Comparison of ENCODE assay signal across 33 mouse cellular contexts in the genomic region with DNA sequence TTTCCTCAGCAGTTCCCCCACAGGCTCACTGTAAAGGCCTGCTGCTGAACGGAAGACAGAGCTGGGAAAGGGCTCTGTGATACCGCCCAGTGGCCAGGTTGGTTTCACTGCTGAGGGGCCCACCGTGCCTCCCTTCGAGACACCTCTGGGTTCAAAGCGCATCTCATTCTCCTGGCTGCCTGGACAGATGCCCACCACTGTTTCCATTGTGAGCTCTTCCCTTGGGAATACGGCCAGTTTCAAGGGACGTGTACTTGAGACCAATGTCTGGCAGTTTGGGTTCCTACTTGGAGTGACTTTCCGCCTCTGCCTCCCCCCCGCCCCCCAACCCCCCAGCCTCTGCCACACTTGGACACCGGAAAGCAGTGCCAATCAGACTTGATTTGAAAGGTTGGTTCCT. TPM values are rescaled to one million over a fixed set of nuclear protein-coding genes. Genes with fewer than 3 reads are reported as not detected.
DNase-seq lines count a peak whose midpoint lies in the region; ATAC-seq lines count a peak whose summit lies in the region.
"Had no signal": no experiment of that assay in that cellular context is flagged by ENCODE, and none has a peak within 500 bp of the region (broad histone marks: within the 10 kb centered on the region; RNA-seq: fewer than 3 reads in every experiment).

No protein-coding gene starts in this region.

- no peaks in the 10 kb centered on the region for H3K9me3 ChIP-seq in heart, embryonic 15.5 days (replicated peaks)
- H3K9me3 ChIP-seq in midbrain, embryonic 10.5 days (replicated peaks): no peaks in the 10 kb centered on the region
- no peaks in the 10 kb centered on the region for H3K9me3 ChIP-seq in midbrain, embryonic 14.5 days (ENCODE audit: control insufficient read depth, low read length)
- H3K9me3 ChIP-seq: forebrain, embryonic 13.5 days; hindbrain, embryonic 13.5 days; limb, embryonic 10.5 days; limb, embryonic 15.5 days; liver, embryonic 13.5 days; megakaryocyte, embryonic 14.5 days; midbrain, embryonic 13.5 days; stomach, embryonic 15.5 days had no signal

- H3K27ac ChIP-seq in heart, embryonic 15.5 days: peak overlapping the region; percentile 63
- H3K27ac ChIP-seq in midbrain, embryonic 10.5 days (replicated peaks): 0 out of 2 replicates have a peak overlapping the region, but pooled peaks have one; percentile 3
- H3K27ac ChIP-seq in midbrain, embryonic 14.5 days (replicated peaks; ENCODE audit: low read depth, low read length): no peak overlapping the region
- H3K27ac ChIP-seq: forebrain, embryonic 13.5 days; hindbrain, embryonic 13.5 days; kidney, postnatal 0 days; limb, embryonic 10.5 days; limb, embryonic 15.5 days; liver, embryonic 13.5 days; midbrain, embryonic 13.5 days; stomach, embryonic 15.5 days had no signal

- peak; percentile 62 for DNase-seq in heart, adult 11 months
- DNase-seq in heart, adult 8-10 months (ENCODE audit: low spot score): no peak
- no peak for DNase-seq in heart, postnatal 36 days
- DNase-seq in midbrain, embryonic 10.5 days (ENCODE audit: low spot score): no peak
- DNase-seq in midbrain, embryonic 14.5 days: no peak
- peak; percentile 60 for DNase-seq in testis, postnatal 10 days (ENCODE audit: low spot score)
- DNase-seq: cerebellum, adult 8-10 months; cerebellum, postnatal 36 days; gastrocnemius, postnatal 14 days; kidney, adult 8-10 months; kidney, postnatal 4 days; liver, embryonic 13.5 days; lung, adult 18-20 months; lung, postnatal 4 days; retina, postnatal 1 day; right cerebral cortex, postnatal 25 days; thymus, adult 2 months; thymus, postnatal 36 days had no signal

- H3K36me3 ChIP-seq in heart, embryonic 15.5 days: no peaks in the 10 kb centered on the region; the same call in 1 of the 2 replicates
- H3K36me3 ChIP-seq in midbrain, embryonic 10.5 days: peaks cover 40% of the 10 kb centered on the region
- peaks cover 22% of the 10 kb centered on the region for H3K36me3 ChIP-seq in midbrain, embryonic 14.5 days (ENCODE audit: control insufficient read depth, insufficient read depth, low read length)
- H3K36me3 ChIP-seq: limb, embryonic 15.5 days; liver, embryonic 13.5 days had no signal

- intact Hi-C loops in heart, postnatal 36 days (cut with DNase I): no loop called here

- H3K4me3 ChIP-seq in heart, embryonic 15.5 days: no peak overlapping the region
- H3K4me3 ChIP-seq in midbrain, embryonic 10.5 days: no peak overlapping the region
- H3K4me3 ChIP-seq in midbrain, embryonic 14.5 days (replicated peaks; ENCODE audit: low read depth, low read length): no peak overlapping the region
- H3K4me3 ChIP-seq: forebrain, embryonic 13.5 days; hindbrain, embryonic 13.5 days; limb, embryonic 10.5 days; limb, embryonic 15.5 days; liver, embryonic 13.5 days; megakaryocyte, embryonic 14.5 days; midbrain, embryonic 13.5 days; stomach, embryonic 15.5 days had no signal

- no peak for ATAC-seq in heart, embryonic 15.5 days (replicated peaks; ENCODE audit: insufficient number of reproducible peaks, insufficient read depth, low FRiP score, low read depth)
- no peak for ATAC-seq in midbrain, embryonic 14.5 days (ENCODE audit: low FRiP score, low TSS enrichment)
- ATAC-seq: activated CD4-positive, CD25-positive, alpha-beta regulatory T cell, adult 4 months; CD4-positive, CD25-positive, alpha-beta regulatory T cell, adult 4 months; forebrain, embryonic 13.5 days; intestine, embryonic 16.5 days; lung, postnatal 0 days; midbrain, embryonic 13.5 days had no signal

- H3K27me3 ChIP-seq in heart, embryonic 15.5 days: no peaks in the 10 kb centered on the region
- no peaks in the 10 kb centered on the region for H3K27me3 ChIP-seq in midbrain, embryonic 10.5 days (ENCODE audit: low read depth, poor library complexity, severe bottlenecking)
- H3K27me3 ChIP-seq in midbrain, embryonic 14.5 days (ENCODE audit: control insufficient read depth, insufficient read depth, low read length): no peaks in the 10 kb centered on the region
- H3K27me3 ChIP-seq: forebrain, embryonic 13.5 days; hindbrain, embryonic 13.5 days; limb, embryonic 15.5 days; liver, embryonic 13.5 days; megakaryocyte, embryonic 14.5 days; midbrain, embryonic 13.5 days; stomach, embryonic 15.5 days had no signal

- 46% methylated on average over 10 of the region's 10 CpGs for WGBS in heart, embryonic 15.5 days
- WGBS in midbrain, embryonic 10.5 days: 69% methylated on average over 10 of the region's 10 CpGs
- 63% methylated on average over 10 of the region's 10 CpGs for WGBS in midbrain, embryonic 14.5 days

- H3K4me2 ChIP-seq in heart, embryonic 15.5 days: peak overlapping the region; percentile 20; the same call in 1 of the 2 replicates
- H3K4me2 ChIP-seq in midbrain, embryonic 14.5 days (ENCODE audit: low read length): no peak overlapping the region
- H3K4me2 ChIP-seq: forebrain, embryonic 13.5 days; hindbrain, embryonic 13.5 days; limb, embryonic 15.5 days; liver, embryonic 13.5 days; midbrain, embryonic 13.5 days; stomach, embryonic 15.5 days had no signal

- peaks cover 13% of the 10 kb centered on the region for H3K4me1 ChIP-seq in heart, embryonic 15.5 days (replicated peaks)
- peaks cover 10% of the 10 kb centered on the region for H3K4me1 ChIP-seq in midbrain, embryonic 10.5 days
- H3K4me1 ChIP-seq in midbrain, embryonic 14.5 days (ENCODE audit: control insufficient read depth, insufficient read depth, low read length): no peaks in the 10 kb centered on the region
- H3K4me1 ChIP-seq: limb, embryonic 10.5 days; midbrain, embryonic 13.5 days; stomach, embryonic 15.5 days had no signal

- no peak overlapping the region for H3K9ac ChIP-seq in heart, embryonic 15.5 days
- no peak overlapping the region for H3K9ac ChIP-seq in midbrain, embryonic 14.5 days (replicated peaks; ENCODE audit: low read length)
- H3K9ac ChIP-seq: forebrain, embryonic 13.5 days; hindbrain, embryonic 13.5 days; limb, embryonic 15.5 days; liver, embryonic 13.5 days; midbrain, embryonic 13.5 days; stomach, embryonic 15.5 days had no signal

RNA-seq across cellular contexts. Expression of gene Gabarapl2, which starts 22.6 kb away (rescaled TPM):
- total RNA-seq in heart, adult 8-10 months (2022): 100 to 1,000 TPM; 121 to 131 (median 122) TPM
- polyA plus RNA-seq in heart, embryonic 15.5 days (2015; fragmentation: Nextera tagmentation; extraction: Ambion mirVana): 207 and 220 TPM in 2 replicates
- 100 to 1,000 TPM; 128 to 138 TPM for total RNA-seq in heart, postnatal 36 days (2021)
- polyA plus RNA-seq in midbrain, embryonic 10.5 days (2016; fragmentation: Nextera tagmentation; extraction: Ambion mirVana): 235 and 259 TPM in 2 replicates
- polyA plus RNA-seq in midbrain, embryonic 14.5 days (2014; fragmentation: Nextera tagmentation; extraction: Ambion mirVana): 490 and 510 TPM in 2 replicates

RNA-seq across cellular contexts. Expression of gene Adat1, which starts 29.0 kb away (rescaled TPM):
- total RNA-seq in heart, adult 8-10 months (2022): 1 to 10 TPM; 1.5 to 2.1 (median 1.8) TPM
- polyA plus RNA-seq in heart, embryonic 15.5 days (2015; fragmentation: Nextera tagmentation; extraction: Ambion mirVana): 4.8 and 6.1 TPM in 2 replicates
- 1 to 10 TPM; 1.5 to 1.7 TPM for total RNA-seq in heart, postnatal 36 days (2021)
- 13.1 and 15.9 TPM in 2 replicates for polyA plus RNA-seq in midbrain, embryonic 10.5 days (2016; fragmentation: Nextera tagmentation; extraction: Ambion mirVana)
- polyA plus RNA-seq in midbrain, embryonic 14.5 days (2014; fragmentation: Nextera tagmentation; extraction: Ambion mirVana): 5.3 and 5.6 TPM in 2 replicates

RNA-seq across cellular contexts. Expression of gene Tmem231, which starts 29.4 kb away (rescaled TPM):
- 1 to 10 TPM; 2.1 to 2.7 (median 2.4) TPM for total RNA-seq in heart, adult 8-10 months (2022)
- polyA plus RNA-seq in heart, embryonic 15.5 days (2015; fragmentation: Nextera tagmentation; extraction: Ambion mirVana): 3.9 and 5.6 TPM in 2 replicates
- total RNA-seq in heart, postnatal 36 days (2021): 1 to 10 TPM; 1.3 to 2.6 TPM
- polyA plus RNA-seq in midbrain, embryonic 10.5 days (2016; fragmentation: Nextera tagmentation; extraction: Ambion mirVana): 26.7 TPM in 2 replicates
- polyA plus RNA-seq in midbrain, embryonic 14.5 days (2014; fragmentation: Nextera tagmentation; extraction: Ambion mirVana): 14.8 and 16.7 TPM in 2 replicates
- total RNA-seq: granulocyte monocyte progenitor cell, adult 5-6 weeks; monocyte, adult 5-6 weeks had no signal

RNA-seq across cellular contexts. Expression of gene Kars, which starts 48.0 kb away (rescaled TPM):
- total RNA-seq in heart, adult 8-10 months (2022): 100 to 1,000 TPM; 106 to 113 (median 110) TPM
- 114 and 131 TPM in 2 replicates for polyA plus RNA-seq in heart, embryonic 15.5 days (2015; fragmentation: Nextera tagmentation; extraction: Ambion mirVana)
- total RNA-seq in heart, postnatal 36 days (2021): 100 to 1,000 TPM in 1 of 2 experiments, 10 to 100 TPM in 1; 99.8 to 106 TPM
- 245 and 265 TPM in 2 replicates for polyA plus RNA-seq in midbrain, embryonic 10.5 days (2016; fragmentation: Nextera tagmentation; extraction: Ambion mirVana)
- 145 and 186 TPM in 2 replicates for polyA plus RNA-seq in midbrain, embryonic 14.5 days (2014; fragmentation: Nextera tagmentation; extraction: Ambion mirVana)

RNA-seq across cellular contexts. Expression of gene Terf2ip, which starts 48.1 kb away (rescaled TPM):
- total RNA-seq in heart, adult 8-10 months (2022): 10 to 100 TPM; 11.0 to 12.7 (median 11.3) TPM
- 15.6 and 18.0 TPM in 2 replicates for polyA plus RNA-seq in heart, embryonic 15.5 days (2015; fragmentation: Nextera tagmentation; extraction: Ambion mirVana)
- 10 to 100 TPM; 11.1 to 12.0 TPM for total RNA-seq in heart, postnatal 36 days (2021)
- polyA plus RNA-seq in midbrain, embryonic 10.5 days (2016; fragmentation: Nextera tagmentation; extraction: Ambion mirVana): 29.9 and 32.3 TPM in 2 replicates
- 58.3 and 59.0 TPM in 2 replicates for polyA plus RNA-seq in midbrain, embryonic 14.5 days (2014; fragmentation: Nextera tagmentation; extraction: Ambion mirVana)

Comparison
In these comparisons a context has a peak if more than half of its experiments do, and no peak if none do; other contexts are left out.
1. DNase-seq: peak in heart, adult 11 months (single experiment) and testis, postnatal 10 days (single experiment); none in heart, adult 8-10 months (single experiment), heart, postnatal 36 days (0 of 2), midbrain, embryonic 10.5 days (single experiment) and midbrain, embryonic 14.5 days (single experiment).